ENCODE assay signal across 15 mouse cellular contexts in the genomic region with DNA sequence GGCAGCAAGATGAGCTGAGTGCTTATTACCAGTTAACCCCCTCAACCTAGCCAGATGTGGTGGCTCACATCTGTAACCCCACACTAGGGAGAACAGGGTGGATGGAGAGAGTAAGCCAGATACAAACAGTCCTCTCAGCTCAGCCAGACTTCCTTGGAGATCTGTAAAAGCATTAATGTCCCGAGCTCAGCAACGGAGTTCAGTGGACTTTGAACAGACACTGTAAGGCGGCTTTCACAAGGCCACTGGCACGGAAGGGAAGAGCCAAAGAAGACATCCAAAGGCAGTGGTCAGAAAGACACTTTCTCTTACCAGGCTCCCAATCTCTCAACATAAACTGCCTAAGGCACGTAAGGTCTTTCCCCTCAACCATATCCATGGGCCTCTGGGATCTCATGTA.
"Had no signal": no experiment of that assay in that cellular context is flagged by ENCODE, and none has a peak within 500 bp of the region (broad histone marks: within the 10 kb centered on the region; RNA-seq: fewer than 3 reads in every experiment).

No protein-coding gene starts in this region.

- DNase-seq: liver; liver, embryonic 13.5 days; liver, postnatal 0 days; lung, postnatal 14 days; spleen, adult 18-20 months; thymus, postnatal 36 days had no signal

- H3K27ac ChIP-seq: hindbrain, embryonic 15.5 days; left cerebral cortex, adult 2 months; limb, embryonic 12.5 days; liver, embryonic 13.5 days; lung, embryonic 15.5 days; macrophage; midbrain, embryonic 15.5 days; neural tube, embryonic 13.5 days had no signal

- H3K4me2 ChIP-seq: hindbrain, embryonic 15.5 days; limb, embryonic 12.5 days; liver, embryonic 13.5 days; lung, embryonic 15.5 days; midbrain, embryonic 11.5 days; midbrain, embryonic 15.5 days; neural tube, embryonic 13.5 days had no signal

- H3K4me1 ChIP-seq: hindbrain, embryonic 15.5 days; limb, embryonic 12.5 days; liver, embryonic 13.5 days; lung, embryonic 15.5 days; midbrain, embryonic 15.5 days; neural tube, embryonic 13.5 days had no signal

- H3K4me3 ChIP-seq: hindbrain, embryonic 15.5 days; left cerebral cortex, adult 2 months; limb, embryonic 12.5 days; liver, embryonic 13.5 days; lung, embryonic 15.5 days; megakaryocyte, embryonic 14.5 days; midbrain, embryonic 15.5 days; neural tube, embryonic 13.5 days had no signal

- ATAC-seq: liver, postnatal 0 days; midbrain, embryonic 15.5 days had no signal

- H3K27me3 ChIP-seq: hindbrain, embryonic 15.5 days; limb, embryonic 12.5 days; lung, embryonic 15.5 days; midbrain, embryonic 15.5 days; neural tube, embryonic 13.5 days had no signal

- H3K36me3 ChIP-seq: hindbrain, embryonic 15.5 days; limb, embryonic 12.5 days; liver, embryonic 13.5 days; lung, embryonic 15.5 days; midbrain, embryonic 15.5 days; neural tube, embryonic 13.5 days had no signal

- H3K9ac ChIP-seq: hindbrain, embryonic 15.5 days; limb, embryonic 12.5 days; liver, embryonic 13.5 days; liver, postnatal 0 days; lung, embryonic 15.5 days; midbrain, embryonic 15.5 days; neural tube, embryonic 13.5 days had no signal

- H3K9me3 ChIP-seq: hindbrain, embryonic 15.5 days; limb, embryonic 12.5 days; liver, embryonic 13.5 days; lung, embryonic 15.5 days; megakaryocyte, embryonic 14.5 days; midbrain, embryonic 15.5 days; neural tube, embryonic 13.5 days had no signal
